ENCODE assay signal across 24 mouse cellular contexts in the genomic region with DNA sequence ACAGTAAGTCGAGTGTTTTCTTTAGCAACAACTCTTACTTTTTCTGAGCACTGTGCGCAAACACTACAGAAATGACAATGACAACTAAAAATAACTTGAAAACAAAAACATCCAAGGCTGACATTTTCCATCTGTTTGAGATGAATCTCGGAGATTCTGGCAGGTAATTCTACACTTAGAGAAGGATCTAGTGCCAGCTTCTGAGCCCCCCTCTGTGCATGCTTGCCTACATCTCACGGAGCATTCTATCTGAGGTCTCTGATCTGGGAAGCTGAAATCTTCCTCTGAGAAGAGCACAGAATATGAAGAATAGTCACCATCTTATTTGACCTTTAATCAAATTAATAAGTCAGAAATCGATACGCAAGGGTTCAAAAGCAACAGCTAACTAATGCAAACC. TPM values are rescaled to one million over a fixed set of nuclear protein-coding genes. Genes with fewer than 3 reads are reported as not detected.
DNase-seq lines count a peak whose midpoint lies in the region; ATAC-seq and TF ChIP-seq lines count a peak whose summit lies in the region.
"Had no signal": no experiment of that assay in that cellular context is flagged by ENCODE, and none has a peak within 500 bp of the region (broad histone marks: within the 10 kb centered on the region; RNA-seq: fewer than 3 reads in every experiment).

No protein-coding gene starts in this region.

- TF ChIP-seq EP300 in heart, adult 2 months (IDR thresholded peaks at IDR 0.05; ENCODE audit: insufficient read depth, low read depth, low read length) = no peak

- H3K36me3 ChIP-seq in heart, adult 2 months (ENCODE audit: control insufficient read depth, insufficient read depth, low read length) = no peaks in the 10 kb centered on the region
- H3K36me3 ChIP-seq: embryonic facial prominence, embryonic 10.5 days; G1E; heart, embryonic 12.5 days; hindbrain, embryonic 10.5 days; intestine, embryonic 15.5 days had no signal

- H3K4me1 ChIP-seq in heart, adult 2 months (ENCODE audit: control insufficient read depth, insufficient read depth, low read length) = no peaks in the 10 kb centered on the region; the same call in 1 of the 2 replicates
- H3K4me1 ChIP-seq: embryonic facial prominence, embryonic 10.5 days; heart, embryonic 12.5 days; hindbrain, embryonic 10.5 days; intestine, embryonic 15.5 days had no signal

- no peak overlapping the region for H3K27ac ChIP-seq in heart, adult 2 months
- H3K27ac ChIP-seq: embryonic facial prominence, embryonic 10.5 days; forebrain, embryonic 13.5 days; hindbrain, embryonic 10.5 days; hindbrain, embryonic 14.5 days; intestine, embryonic 15.5 days had no signal

- H3K79me2 ChIP-seq in heart, adult 2 months (replicated peaks; ENCODE audit: control insufficient read depth, insufficient read depth, low read length) = no peaks in the 10 kb centered on the region; the same call in 1 of the 2 replicates

- TF ChIP-seq CTCF in heart, adult 2 months (IDR thresholded peaks at IDR 0.05) = no peak

- H3K4me3 ChIP-seq in heart, adult 2 months = no peak overlapping the region
- H3K4me3 ChIP-seq: embryonic facial prominence, embryonic 10.5 days; forebrain, embryonic 13.5 days; heart, embryonic 12.5 days; hindbrain, embryonic 10.5 days; intestine, embryonic 15.5 days had no signal

- TF ChIP-seq POLR2A in heart, adult 2 months (IDR thresholded peaks at IDR 0.05; ENCODE audit: insufficient read depth, low read depth, low read length) = no peak

- WGBS in heart, adult 2 months = 77% methylated on average over 6 of the region's 6 CpGs

- no peaks in the 10 kb centered on the region for H3K27me3 ChIP-seq in heart, adult 2 months (ENCODE audit: control insufficient read depth, insufficient read depth, low read length)
- H3K27me3 ChIP-seq: forebrain, embryonic 13.5 days; intestine, embryonic 15.5 days had no signal

- no peak overlapping the region for H3K9ac ChIP-seq in heart, adult 2 months (ENCODE audit: low read depth, low read length)
- H3K9ac ChIP-seq: forebrain, embryonic 13.5 days; forebrain, postnatal 0 days; heart, embryonic 12.5 days; hindbrain, embryonic 14.5 days; intestine, embryonic 15.5 days had no signal

- no peak for DNase-seq in cerebellum, postnatal 4 days (ENCODE audit: low spot score in 2 of 2)
- peak; percentile 83 for DNase-seq in cerebellum, adult 9-10 months
- peak; percentile 61 to 78 for DNase-seq in cerebellum, postnatal 25 days
- DNase-seq in heart, adult 2 months = no peak
- DNase-seq in adrenal gland, postnatal 4 days (ENCODE audit: low spot score in 2 of 2) = no peak
- no peak for DNase-seq in yolk sac, embryonic 10.5 days (ENCODE audit: low spot score)
- DNase-seq: adrenal gland, postnatal 10 days; B cell, adult 2 months; forebrain, postnatal 0 days; gastrocnemius, postnatal 14 days; kidney, adult 18-20 months had no signal

- intact Hi-C loops in heart, adult 2 months (cut with DNase I) = no loop called here

- peak; percentile 64; the same call in 1 of the 2 replicates for ATAC-seq in cerebellum, adult (ENCODE audit: insufficient number of reproducible peaks, low FRiP score, low TSS enrichment)
- ATAC-seq: CD4-positive, CD25-positive, alpha-beta regulatory T cell, adult 4 months; forebrain, embryonic 13.5 days; forebrain, postnatal 0 days; intestine, embryonic 15.5 days had no signal

RNA-seq across cellular contexts. Expression of gene Rbm8a2, which starts 55.8 kb away (rescaled TPM):
- total RNA-seq in heart, adult 2 months (2021) = not detected
- polyA plus RNA-seq in heart, adult 2 months (2012; rRNA removed) = not detected in 2 replicates
- not detected for total RNA-seq in adrenal gland, postnatal 4 days (2021)
- total RNA-seq: adrenal gland, postnatal 10 days; gastrocnemius, adult 18-20 months; gastrocnemius, postnatal 14 days; heart, adult 8-10 months; heart, postnatal 25 days had no signal
- polyA plus RNA-seq: gonadal fat pad, adult 2 months had no signal

Comparison
In these comparisons a context has a peak if more than half of its experiments do, and no peak if none do; other contexts are left out.
1. DNase-seq: peak in cerebellum, adult 9-10 months (single experiment) and cerebellum, postnatal 25 days (2 of 2); none in cerebellum, postnatal 4 days (0 of 2), heart, adult 2 months (0 of 2), adrenal gland, postnatal 4 days (0 of 2) and yolk sac, embryonic 10.5 days (single experiment).